Comparison of ENCODE assay signal across 9 mouse cellular contexts in genomic region chr15:78786411-78786818, GRCm38 (mm10). TPM values are rescaled to one million over a fixed set of nuclear protein-coding genes. Genes with fewer than 3 reads are reported as not detected.
DNase-seq lines count a peak whose midpoint lies in the region; ATAC-seq lines count a peak whose summit lies in the region.
"Had no signal": no experiment of that assay in that cellular context is flagged by ENCODE, and none has a peak within 500 bp of the region (broad histone marks: within the 10 kb centered on the region; RNA-seq: fewer than 3 reads in every experiment).

No protein-coding gene starts in this region.

- no peak overlapping the region for H3K4me2 ChIP-seq in forebrain, embryonic 12.5 days
- no peak overlapping the region for H3K4me2 ChIP-seq in forebrain, embryonic 16.5 days (ENCODE audit: low read length)
- H3K4me2 ChIP-seq in neural tube, embryonic 11.5 days (ENCODE audit: low read depth) = no peak overlapping the region
- 0 out of 2 replicates have a peak overlapping the region, but pooled peaks have one; percentile 20 for H3K4me2 ChIP-seq in intestine, embryonic 15.5 days (replicated peaks)
- H3K4me2 ChIP-seq: midbrain, embryonic 12.5 days had no signal

- DNase-seq in neural tube, embryonic 11.5 days (ENCODE audit: low spot score) = no peak
- DNase-seq in neural tube, embryonic 10.5 days (ENCODE audit: extremely low spot score, low spot score) = no peak
- DNase-seq in thymus, postnatal 4 days = no peak
- no peak for DNase-seq in cerebellum, postnatal 25 days
- DNase-seq in right cerebral cortex, adult 18-20 months = no peak

- H3K4me3 ChIP-seq in forebrain, embryonic 12.5 days (replicated peaks) = no peak overlapping the region
- H3K4me3 ChIP-seq in forebrain, embryonic 16.5 days (replicated peaks; ENCODE audit: low read length) = no peak overlapping the region
- no peak overlapping the region for H3K4me3 ChIP-seq in neural tube, embryonic 11.5 days (ENCODE audit: low read depth, low read length)
- no peak overlapping the region for H3K4me3 ChIP-seq in intestine, embryonic 15.5 days (replicated peaks)
- H3K4me3 ChIP-seq: midbrain, embryonic 12.5 days had no signal

- H3K9me3 ChIP-seq in forebrain, embryonic 12.5 days = no peaks in the 10 kb centered on the region
- no peaks in the 10 kb centered on the region for H3K9me3 ChIP-seq in forebrain, embryonic 16.5 days (ENCODE audit: control insufficient read depth, low read length)
- no peaks in the 10 kb centered on the region for H3K9me3 ChIP-seq in neural tube, embryonic 11.5 days (ENCODE audit: control insufficient read depth, low read length)
- H3K9me3 ChIP-seq in intestine, embryonic 15.5 days = no peaks in the 10 kb centered on the region
- H3K9me3 ChIP-seq: midbrain, embryonic 12.5 days had no signal

- peaks cover 16% of the 10 kb centered on the region; the same call in 1 of the 2 replicates for H3K4me1 ChIP-seq in forebrain, embryonic 12.5 days
- H3K4me1 ChIP-seq in forebrain, embryonic 16.5 days (replicated peaks; ENCODE audit: control insufficient read depth, insufficient read depth, low read length) = peaks cover 8% of the 10 kb centered on the region; the same call in 1 of the 2 replicates
- no peaks in the 10 kb centered on the region for H3K4me1 ChIP-seq in neural tube, embryonic 11.5 days (ENCODE audit: control insufficient read depth, insufficient read depth, low read length)
- peaks cover 31% of the 10 kb centered on the region for H3K4me1 ChIP-seq in intestine, embryonic 15.5 days (replicated peaks)

- no peaks in the 10 kb centered on the region for H3K36me3 ChIP-seq in forebrain, embryonic 12.5 days (replicated peaks)
- no peaks in the 10 kb centered on the region for H3K36me3 ChIP-seq in forebrain, embryonic 16.5 days (ENCODE audit: control insufficient read depth, insufficient read depth)
- H3K36me3 ChIP-seq in neural tube, embryonic 11.5 days (ENCODE audit: control insufficient read depth, insufficient read depth, low read length) = no peaks in the 10 kb centered on the region
- no peaks in the 10 kb centered on the region for H3K36me3 ChIP-seq in intestine, embryonic 15.5 days
- H3K36me3 ChIP-seq: midbrain, embryonic 12.5 days had no signal

- 75% methylated on average over 9 of the region's 9 CpGs for WGBS in forebrain, embryonic 12.5 days
- WGBS in forebrain, embryonic 16.5 days = 79% methylated on average over 9 of the region's 9 CpGs
- WGBS in neural tube, embryonic 11.5 days = 76% methylated on average over 9 of the region's 9 CpGs
- 70% methylated on average over 9 of the region's 9 CpGs for WGBS in intestine, embryonic 15.5 days

- ATAC-seq in forebrain, embryonic 12.5 days (ENCODE audit: low FRiP score) = no peak
- ATAC-seq in forebrain, embryonic 16.5 days = no peak
- ATAC-seq in neural tube, embryonic 11.5 days (ENCODE audit: insufficient read depth, low FRiP score, low TSS enrichment) = no peak
- no peak for ATAC-seq in intestine, embryonic 15.5 days

- no peak overlapping the region for H3K9ac ChIP-seq in forebrain, embryonic 12.5 days
- H3K9ac ChIP-seq in forebrain, embryonic 16.5 days (replicated peaks; ENCODE audit: low read depth, low read length) = no peak overlapping the region
- H3K9ac ChIP-seq in neural tube, embryonic 11.5 days (ENCODE audit: low read length) = no peak overlapping the region
- no peak overlapping the region for H3K9ac ChIP-seq in intestine, embryonic 15.5 days
- H3K9ac ChIP-seq: midbrain, embryonic 12.5 days had no signal

- peak overlapping the region; percentile 54; the same call in 1 of the 2 replicates for H3K27ac ChIP-seq in forebrain, embryonic 12.5 days
- no peak overlapping the region; the same call in 1 of the 2 replicates for H3K27ac ChIP-seq in forebrain, embryonic 16.5 days (ENCODE audit: low read length)
- H3K27ac ChIP-seq in neural tube, embryonic 11.5 days (ENCODE audit: low read depth, low read length) = 0 out of 2 replicates have a peak overlapping the region, but pooled peaks have one; percentile 17
- H3K27ac ChIP-seq in intestine, embryonic 15.5 days = peak overlapping the region; percentile 52; the same call in 1 of the 2 replicates
- H3K27ac ChIP-seq: midbrain, embryonic 12.5 days had no signal

- H3K27me3 ChIP-seq in forebrain, embryonic 12.5 days = no peaks in the 10 kb centered on the region; the same call in 1 of the 2 replicates
- no peaks in the 10 kb centered on the region for H3K27me3 ChIP-seq in forebrain, embryonic 16.5 days (replicated peaks; ENCODE audit: control insufficient read depth, insufficient read depth, low read length)
- H3K27me3 ChIP-seq in neural tube, embryonic 11.5 days (ENCODE audit: control insufficient read depth, insufficient read depth, low read length) = no peaks in the 10 kb centered on the region
- no peaks in the 10 kb centered on the region for H3K27me3 ChIP-seq in intestine, embryonic 15.5 days (replicated peaks)
- H3K27me3 ChIP-seq: midbrain, embryonic 12.5 days had no signal

RNA-seq across cellular contexts. Expression of gene Mfng, which starts 13.1 kb away (rescaled TPM):
- polyA plus RNA-seq in forebrain, embryonic 12.5 days (2016; fragmentation: Nextera tagmentation; extraction: Ambion mirVana) = 137 and 147 TPM in 2 replicates
- 58.1 and 67.0 TPM in 2 replicates for polyA plus RNA-seq in forebrain, embryonic 16.5 days (2015; fragmentation: Nextera tagmentation; extraction: Ambion mirVana)
- polyA plus RNA-seq in neural tube, embryonic 11.5 days (2014; fragmentation: Nextera tagmentation; extraction: Ambion mirVana) = 34.1 and 34.9 TPM in 2 replicates
- 19.7 and 20.4 TPM in 2 replicates for polyA plus RNA-seq in intestine, embryonic 15.5 days (2015; fragmentation: Nextera tagmentation; extraction: Ambion mirVana)

RNA-seq across cellular contexts. Expression of gene Card10, which starts 16.4 kb away (rescaled TPM):
- polyA plus RNA-seq in forebrain, embryonic 12.5 days (2016; fragmentation: Nextera tagmentation; extraction: Ambion mirVana) = 2.0 and 2.1 TPM in 2 replicates
- polyA plus RNA-seq in forebrain, embryonic 16.5 days (2015; fragmentation: Nextera tagmentation; extraction: Ambion mirVana) = 1.3 and 1.4 TPM in 2 replicates
- polyA plus RNA-seq in neural tube, embryonic 11.5 days (2014; fragmentation: Nextera tagmentation; extraction: Ambion mirVana) = 3.3 and 3.7 TPM in 2 replicates
- 6.9 and 7.3 TPM in 2 replicates for polyA plus RNA-seq in intestine, embryonic 15.5 days (2015; fragmentation: Nextera tagmentation; extraction: Ambion mirVana)

RNA-seq across cellular contexts. Expression of gene Cdc42ep1, which starts 56.0 kb away (rescaled TPM):
- polyA plus RNA-seq in forebrain, embryonic 12.5 days (2016; fragmentation: Nextera tagmentation; extraction: Ambion mirVana) = 7.7 and 8.4 TPM in 2 replicates
- polyA plus RNA-seq in forebrain, embryonic 16.5 days (2015; fragmentation: Nextera tagmentation; extraction: Ambion mirVana) = 9.7 and 11.0 TPM in 2 replicates
- 14.0 and 15.1 TPM in 2 replicates for polyA plus RNA-seq in neural tube, embryonic 11.5 days (2014; fragmentation: Nextera tagmentation; extraction: Ambion mirVana)
- 44.0 and 47.5 TPM in 2 replicates for polyA plus RNA-seq in intestine, embryonic 15.5 days (2015; fragmentation: Nextera tagmentation; extraction: Ambion mirVana)
